Mouse (Mus musculus): ENCODE data around the gene Ppp1r15b. TPM values are rescaled to one million over a fixed set of nuclear protein-coding genes. Genes with fewer than 3 reads are reported as not detected.

The Ppp1r15b gene
- polyA plus RNA-seq, 1 experiment from 2014 or later, result 34.8 TPM

DNA sequence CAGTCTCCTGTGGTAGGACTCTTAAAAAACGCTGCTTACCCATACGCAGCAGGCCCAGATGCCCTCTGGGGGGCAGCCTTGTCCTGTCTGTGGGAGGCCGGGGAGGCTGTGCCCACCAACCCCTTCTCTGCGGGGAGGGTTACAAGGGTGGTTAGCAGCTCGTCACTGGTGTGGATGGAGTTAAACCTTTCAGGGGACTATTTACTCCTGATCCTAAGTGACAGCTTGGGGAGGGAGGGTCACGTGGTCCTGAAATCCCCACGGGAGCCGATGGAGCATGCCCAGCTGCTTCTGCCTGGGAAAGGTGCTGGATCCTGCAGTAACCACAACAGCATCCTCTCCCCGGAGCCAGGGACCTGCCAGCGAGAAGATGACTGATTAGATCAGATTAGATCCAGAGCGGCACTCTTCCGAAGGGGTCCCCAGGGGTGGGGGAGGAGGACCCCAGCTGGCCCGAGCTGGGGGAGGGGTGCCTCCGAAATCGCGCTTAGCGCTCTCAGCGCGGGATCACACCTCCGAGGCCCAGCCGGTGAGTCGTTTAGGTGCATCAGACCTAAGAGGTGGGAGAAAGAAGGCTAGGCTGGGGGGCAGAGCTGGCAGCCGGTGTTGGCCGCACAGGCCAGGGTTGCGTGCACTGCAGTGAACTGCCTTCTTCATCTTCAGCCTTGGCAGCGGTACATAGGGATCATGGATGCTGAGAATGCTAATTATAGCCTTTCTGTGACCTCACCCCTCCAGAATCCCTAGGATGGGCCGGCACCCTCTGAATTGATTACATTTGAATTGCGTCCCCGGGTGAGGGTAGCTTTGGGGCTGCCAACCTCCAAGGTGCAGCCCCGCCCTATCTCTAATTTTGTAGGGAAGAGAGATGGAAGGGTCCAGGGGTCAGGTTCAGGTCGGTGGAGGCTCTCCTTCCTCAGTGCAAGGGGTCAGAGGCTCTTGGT lies 50.4 kb downstream of the Ppp1r15b start:
- Histone ChIP-seq H3K9me3 (replicated peaks) (no peaks in the 10 kb centered on the region), H3K9ac (peak overlapping the region; percentile 10; the same call in 1 of the 2 replicates), H3K27me3 (peaks cover 25% of the 10 kb centered on the region), H3K36me3 (no peaks in the 10 kb centered on the region), H3K4me1 (peaks cover 38% of the 10 kb centered on the region), H3K27ac (replicated peaks) (no peak overlapping the region), H3K4me3 (replicated peaks) (peak overlapping the region; percentile 45), H3K4me2 (replicated peaks) (peak overlapping the region; percentile 92)
- WGBS, result under 1% methylated on average over 31 of the region's 31 CpGs
- peak; percentile 81 for ATAC-seq (ENCODE audit: insufficient number of reproducible peaks, low FRiP score, low TSS enrichment, low read depth)

- Histone ChIP-seq H3K27ac (replicated peaks) (no peak overlapping the region), H3K4me3 (replicated peaks) (peak overlapping the region; percentile 45), H3K4me2 (replicated peaks) (peak overlapping the region; percentile 92), H3K27me3 (peaks cover 22% of the 10 kb centered on the region), H3K9me3 (replicated peaks) (no peaks in the 10 kb centered on the region), H3K9ac (no peak overlapping the region), H3K4me1 (peaks cover 38% of the 10 kb centered on the region), H3K36me3 (no peaks in the 10 kb centered on the region)
- WGBS, result 1% methylated on average over 23 of the region's 25 CpGs
- ATAC-seq (ENCODE audit: insufficient number of reproducible peaks, low FRiP score, low TSS enrichment, low read depth), result peak; percentile 60; the same call in 1 of the 2 replicates
These were observed 51.2 kb downstream of the Ppp1r15b start for GRCm38 (mm10) chr1:133182016-133182705.

GRCm38 (mm10) chr1:133182706-133183095 lies 51.8 kb downstream of the Ppp1r15b start:
- H3K4me3 ChIP-seq (replicated peaks), result peak overlapping the region; percentile 45
- H3K9me3 ChIP-seq (replicated peaks), result no peaks in the 10 kb centered on the region
- WGBS, result 3% methylated on average over 16 of the region's 16 CpGs
- peaks cover 22% of the 10 kb centered on the region for H3K27me3 ChIP-seq
- no peak overlapping the region for H3K9ac ChIP-seq
- H3K4me1 ChIP-seq, result peaks cover 38% of the 10 kb centered on the region
- H3K4me2 ChIP-seq (replicated peaks), result peak overlapping the region; percentile 92
- no peaks in the 10 kb centered on the region for H3K36me3 ChIP-seq
- no peak overlapping the region for H3K27ac ChIP-seq (replicated peaks)
- no peak for ATAC-seq (ENCODE audit: insufficient number of reproducible peaks, low FRiP score, low TSS enrichment, low read depth)

GRCm38 (mm10) chr1:133183141-133183925 lies 52.4 kb downstream of the Ppp1r15b start:
- Histone ChIP-seq H3K36me3 (no peaks in the 10 kb centered on the region), H3K27ac (replicated peaks) (no peak overlapping the region), H3K9ac (no peak overlapping the region), H3K4me3 (replicated peaks) (peak overlapping the region; percentile 45), H3K4me1 (peaks cover 39% of the 10 kb centered on the region), H3K9me3 (replicated peaks) (no peaks in the 10 kb centered on the region), H3K4me2 (replicated peaks) (peak overlapping the region; percentile 92; the same call in 1 of the 2 replicates), H3K27me3 (peaks cover 22% of the 10 kb centered on the region)
- 29% methylated on average over 15 of the region's 16 CpGs for WGBS
- no peak for ATAC-seq (ENCODE audit: insufficient number of reproducible peaks, low FRiP score, low TSS enrichment, low read depth)

- no peaks in the 10 kb centered on the region for H3K9me3 ChIP-seq (replicated peaks)
- 20% methylated on average over 4 of the region's 4 CpGs for WGBS
- no peak overlapping the region for H3K4me2 ChIP-seq (replicated peaks)
- H3K4me1 ChIP-seq, result peaks cover 7% of the 10 kb centered on the region
- no peak overlapping the region for H3K4me3 ChIP-seq (replicated peaks)
- no peak overlapping the region for H3K9ac ChIP-seq
- no peak for ATAC-seq (ENCODE audit: insufficient number of reproducible peaks, low FRiP score, low TSS enrichment, low read depth)
- peaks cover 5% of the 10 kb centered on the region for H3K27me3 ChIP-seq
- H3K36me3 ChIP-seq, result no peaks in the 10 kb centered on the region
- H3K27ac ChIP-seq (replicated peaks), result no peak overlapping the region
These were observed 57.2 kb downstream of the Ppp1r15b start for GRCm38 (mm10) chr1:133187948-133188680.

GRCm38 (mm10) chr1:133188719-133189118 lies 57.8 kb downstream of the Ppp1r15b start:
- Histone ChIP-seq H3K9me3 (replicated peaks) (no peaks in the 10 kb centered on the region), H3K9ac (no peak overlapping the region), H3K4me2 (replicated peaks) (no peak overlapping the region), H3K27me3 (no peaks in the 10 kb centered on the region), H3K4me3 (replicated peaks) (no peak overlapping the region), H3K36me3 (no peaks in the 10 kb centered on the region), H3K4me1 (0 out of 2 replicates have a peak, but pooled peaks cover 3% of the 10 kb centered on the region), H3K27ac (replicated peaks) (no peak overlapping the region)
- 82% methylated on average over 8 of the region's 8 CpGs for WGBS
- ATAC-seq (ENCODE audit: insufficient number of reproducible peaks, low FRiP score, low TSS enrichment, low read depth), result no peak

Other genes with a start within 250 kb of the Ppp1r15b start
- 33.5 and 42.3 TPM in 2 replicates for gene Mdm4, start 100.6 kb upstream of the Ppp1r15b start, polyA plus RNA-seq (2015; fragmentation: Nextera tagmentation; extraction: Ambion mirVana)
- gene Pik3c2b, start 85.5 kb upstream of the Ppp1r15b start, polyA plus RNA-seq (2015; fragmentation: Nextera tagmentation; extraction: Ambion mirVana), result 6.2 and 8.1 TPM in 2 replicates
- gene Plekha6, start 33.1 kb downstream of the Ppp1r15b start, polyA plus RNA-seq (2015; fragmentation: Nextera tagmentation; extraction: Ambion mirVana), result 7.2 and 7.8 TPM in 2 replicates
- 0.48 TPM in 1 of 2 replicates, not detected in the other for gene Golt1a, start 178.7 kb downstream of the Ppp1r15b start, polyA plus RNA-seq (2015; fragmentation: Nextera tagmentation; extraction: Ambion mirVana)
- gene Kiss1, start 190.7 kb downstream of the Ppp1r15b start, polyA plus RNA-seq (2015; fragmentation: Nextera tagmentation; extraction: Ambion mirVana), result 0.49 TPM in 1 of 2 replicates, not detected in the other
- gene Ren1, start 219.4 kb downstream of the Ppp1r15b start, polyA plus RNA-seq (2015; fragmentation: Nextera tagmentation; extraction: Ambion mirVana), result 0.16 and 0.24 TPM in 2 replicates
- 6.2 and 6.5 TPM in 2 replicates for gene Etnk2, start 232.4 kb downstream of the Ppp1r15b start, polyA plus RNA-seq (2015; fragmentation: Nextera tagmentation; extraction: Ambion mirVana)